In the genomic region with DNA sequence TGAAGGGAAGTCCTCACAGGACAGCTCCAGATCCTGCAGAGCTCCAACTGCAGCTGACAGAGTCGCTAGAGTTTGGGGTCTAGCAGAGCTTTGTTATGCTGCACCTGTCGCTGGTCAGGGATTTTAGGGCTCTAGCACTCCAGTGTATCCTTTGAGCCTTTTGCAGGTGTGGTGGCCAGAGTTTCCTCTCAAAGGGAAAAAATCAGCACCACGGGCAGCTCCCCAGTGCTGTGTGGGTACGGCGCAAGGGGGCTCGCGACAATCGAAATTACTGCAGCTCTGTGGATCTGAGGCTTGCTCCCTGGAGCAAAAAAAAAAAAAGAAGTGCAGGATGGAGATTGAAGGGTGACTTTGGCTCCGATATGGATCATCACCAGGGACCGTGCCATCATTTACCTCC, we compare ENCODE assay signal across 10 mouse cellular contexts. TPM values are rescaled to one million over a fixed set of nuclear protein-coding genes. Genes with fewer than 3 reads are reported as not detected.
A peak's percentile ranks its signal among the peaks of the same experiment; 100 is the strongest.
DNase-seq lines count a peak whose midpoint lies in the region; ATAC-seq and TF ChIP-seq lines count a peak whose summit lies in the region.
"Had no signal": no experiment of that assay in that cellular context is flagged by ENCODE, and none has a peak within 500 bp of the region (broad histone marks: within the 10 kb centered on the region; RNA-seq: fewer than 3 reads in every experiment).

No protein-coding gene starts in this region.

- no peak overlapping the region for H3K9ac ChIP-seq in ES-E14 (ENCODE audit: insufficient read depth, low read depth, low read length, poor library complexity, severe bottlenecking)
- no peak overlapping the region for H3K9ac ChIP-seq in embryonic facial prominence, embryonic 11.5 days (replicated peaks; ENCODE audit: low read length)
- no peak overlapping the region for H3K9ac ChIP-seq in midbrain, postnatal 0 days (replicated peaks; ENCODE audit: low read length, poor library complexity, severe bottlenecking)
- H3K9ac ChIP-seq: embryonic facial prominence, embryonic 13.5 days; liver, embryonic 14.5 days had no signal

- ATAC-seq in embryonic facial prominence, embryonic 11.5 days (replicated peaks; ENCODE audit: insufficient number of reproducible peaks, low FRiP score, low TSS enrichment, low read depth) = no peak
- peak; percentile 13; the same call in 1 of the 2 replicates for ATAC-seq in midbrain, postnatal 0 days (ENCODE audit: low FRiP score)

- H3K4me2 ChIP-seq in embryonic facial prominence, embryonic 11.5 days (ENCODE audit: low read depth, low read length) = no peak overlapping the region
- H3K4me2 ChIP-seq in midbrain, postnatal 0 days (ENCODE audit: low read depth, low read length, poor library complexity, severe bottlenecking) = peak overlapping the region; percentile 69
- H3K4me2 ChIP-seq: embryonic facial prominence, embryonic 13.5 days had no signal

- H3K4me1 ChIP-seq in ES-E14 (ENCODE audit: control insufficient read depth in 2 of 2, insufficient read depth in 2 of 2, low read length in 2 of 2, poor library complexity in 1 of 2) = no peaks in the 10 kb centered on the region
- no peaks in the 10 kb centered on the region; the same call in 1 of the 2 replicates for H3K4me1 ChIP-seq in embryonic facial prominence, embryonic 11.5 days (ENCODE audit: control insufficient read depth, insufficient read depth, low read length)
- peaks cover 6% of the 10 kb centered on the region; the same call in 1 of the 2 replicates for H3K4me1 ChIP-seq in midbrain, postnatal 0 days (ENCODE audit: insufficient read depth, low read length)

- TF ChIP-seq CTCF in midbrain, postnatal 0 days (IDR thresholded peaks at IDR 0.05) = no peak

- H3K27ac ChIP-seq in ES-E14 (ENCODE audit: insufficient read depth, low read depth, low read length, poor library complexity, severe bottlenecking) = no peak overlapping the region
- H3K27ac ChIP-seq in embryonic facial prominence, embryonic 11.5 days (replicated peaks; ENCODE audit: low read depth, low read length) = no peak overlapping the region
- no peak overlapping the region for H3K27ac ChIP-seq in midbrain, postnatal 0 days (ENCODE audit: low read depth, low read length)
- H3K27ac ChIP-seq: embryonic facial prominence, embryonic 13.5 days; liver, embryonic 14.5 days had no signal

- DNase-seq in 416B (ENCODE audit: low read depth) (peak; percentile 20), ES-E14 (ENCODE audit: low read depth, low spot score) (peak; percentile 44)
- DNase-seq in embryonic facial prominence, embryonic 11.5 days (ENCODE audit: low spot score) = peak; percentile 91
- DNase-seq in kidney, postnatal 14 days = peak; percentile 66
- peak; percentile 46 for DNase-seq in midbrain, postnatal 0 days (ENCODE audit: low spot score)
- no peak for DNase-seq in left cerebral cortex, adult 18-20 months (ENCODE audit: low spot score in 2 of 2)
- DNase-seq in natural killer cell, adult 2 months (ENCODE audit: low spot score in 2 of 2) = no peak

- in situ Hi-C loops in ES-E14 (cut with MboI; ENCODE audit: low sequenced_read_pairs in 2 of 2, unreplicated experiment in 2 of 2) = no loop called here

- H3K27me3 ChIP-seq in embryonic facial prominence, embryonic 11.5 days (ENCODE audit: control insufficient read depth, insufficient read depth, low read length) = peaks cover 29% of the 10 kb centered on the region
- peaks cover 19% of the 10 kb centered on the region for H3K27me3 ChIP-seq in midbrain, postnatal 0 days (ENCODE audit: insufficient read depth, low read length)

- H3K9me3 ChIP-seq in ES-E14 (ENCODE audit: control insufficient read depth, insufficient read depth, low read depth, low read length) = peaks cover 6% of the 10 kb centered on the region; the same call in 1 of the 2 replicates
- H3K9me3 ChIP-seq in embryonic facial prominence, embryonic 11.5 days (replicated peaks; ENCODE audit: control insufficient read depth, low read length) = no peaks in the 10 kb centered on the region
- H3K9me3 ChIP-seq in midbrain, postnatal 0 days (ENCODE audit: low read length) = no peaks in the 10 kb centered on the region
- H3K9me3 ChIP-seq: embryonic facial prominence, embryonic 13.5 days had no signal

- WGBS in embryonic facial prominence, embryonic 11.5 days = 3% methylated on average over 10 of the region's 10 CpGs
- WGBS in midbrain, postnatal 0 days = 1% methylated on average over 10 of the region's 10 CpGs

- no peaks in the 10 kb centered on the region for H3K36me3 ChIP-seq in ES-E14 (ENCODE audit: control insufficient read depth, insufficient read depth, low read length, poor library complexity, severe bottlenecking)
- H3K36me3 ChIP-seq in embryonic facial prominence, embryonic 11.5 days (replicated peaks; ENCODE audit: control insufficient read depth, insufficient read depth, low read depth, low read length) = no peaks in the 10 kb centered on the region
- no peaks in the 10 kb centered on the region for H3K36me3 ChIP-seq in midbrain, postnatal 0 days (ENCODE audit: insufficient read depth, low read length)
- H3K36me3 ChIP-seq: embryonic facial prominence, embryonic 13.5 days had no signal

- no peak overlapping the region for H3K4me3 ChIP-seq in ES-E14 (ENCODE audit: insufficient read depth in 1 of 2, low read depth in 1 of 2, low read length in 2 of 2, poor library complexity in 1 of 2, severe bottlenecking in 1 of 2)
- H3K4me3 ChIP-seq in embryonic facial prominence, embryonic 11.5 days (ENCODE audit: low read depth, low read length) = no peak overlapping the region
- peak overlapping the region; percentile 37 for H3K4me3 ChIP-seq in midbrain, postnatal 0 days (ENCODE audit: low read depth, low read length)
- H3K4me3 ChIP-seq: embryonic facial prominence, embryonic 13.5 days had no signal

TF ChIP-seq in ES-E14, 5 proteins besides CTCF, POLR2A, EP300 and RAD21:
- no peak for TF ChIP-seq MAFK (IDR thresholded peaks at IDR 0.05; ENCODE audit: insufficient read depth, low read depth, low read length)
- 0 out of 2 replicates have a peak, but pooled peaks have one; percentile 5 for TF ChIP-seq ZC3H11A (IDR thresholded peaks at IDR 0.05; ENCODE audit: borderline replicate concordance, low read depth, low read length)

RNA-seq across cellular contexts. Expression of a gene that starts 0.7 kb away (rescaled TPM):
- not detected in 2 replicates for total RNA-seq in ES-E14 (2012; rRNA removed)
- not detected in 2 replicates for polyA plus RNA-seq in embryonic facial prominence, embryonic 11.5 days (2014; fragmentation: Nextera tagmentation; extraction: Ambion mirVana)
- 6.7 and 9.7 TPM in 2 replicates for total RNA-seq in midbrain, postnatal 0 days (2014; rRNA removed)
- polyA plus RNA-seq in midbrain, postnatal 0 days (2015; fragmentation: Nextera tagmentation; extraction: Ambion mirVana) = 0.38 and 0.41 TPM in 2 replicates
- under 1 TPM; 0.23 to 0.35 TPM for total RNA-seq in left cerebral cortex, adult 18-20 months (2021)
- polyA plus RNA-seq: embryonic facial prominence, embryonic 13.5 days; liver, embryonic 14.5 days; stomach, embryonic 16.5 days had no signal

Comparison
In these comparisons a context has a peak if more than half of its experiments do, and no peak if none do; other contexts are left out.
1. DNase-seq: peak in 416B (single experiment), ES-E14 (single experiment), embryonic facial prominence, embryonic 11.5 days (single experiment), kidney, postnatal 14 days (single experiment) and midbrain, postnatal 0 days (single experiment); none in left cerebral cortex, adult 18-20 months (0 of 2) and natural killer cell, adult 2 months (0 of 2).